ENCODE assay signal across 8 mouse cellular contexts in the genomic region with DNA sequence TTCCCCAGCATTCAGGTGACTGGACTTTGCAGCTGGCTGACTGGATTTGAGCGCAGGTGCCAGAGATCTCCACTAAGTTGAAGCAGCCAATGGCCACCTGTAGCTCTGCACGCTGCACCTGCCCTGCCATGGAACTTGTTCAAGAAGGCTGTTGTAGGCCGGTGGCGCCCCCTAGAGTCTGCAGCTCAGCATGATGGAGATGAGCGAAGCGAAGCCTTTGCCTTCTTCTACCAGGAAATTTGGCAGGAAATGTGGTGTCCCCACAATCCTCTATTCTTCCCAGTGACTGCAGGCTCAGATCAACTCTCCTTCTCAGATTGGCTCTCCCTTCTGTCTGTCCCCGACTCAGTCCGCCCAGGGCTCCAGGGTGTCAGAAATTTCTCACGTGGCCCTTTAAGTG. TPM values are rescaled to one million over a fixed set of nuclear protein-coding genes. Genes with fewer than 3 reads are reported as not detected.
DNase-seq lines count a peak whose midpoint lies in the region.

No protein-coding gene starts in this region.

- peak; percentile 7 for DNase-seq in adrenal gland, postnatal 14 days
- DNase-seq in adrenal gland, postnatal 36 days: no peak
- peak; percentile 88 for DNase-seq in ZHBTc4 (ENCODE audit: low read depth, low spot score)
- peak; percentile 64 to 67 for DNase-seq in frontal cortex, postnatal 10 days (ENCODE audit: low spot score in 2 of 2)
- DNase-seq in left cerebral cortex, postnatal 14 days (ENCODE audit: low spot score in 2 of 2): peak; percentile 87 to 95
- peak; percentile 85 for DNase-seq in right cerebral cortex, adult 18-20 months
- DNase-seq in adrenal gland, adult 18-20 months (ENCODE audit: low spot score in 2 of 2): no peak
- DNase-seq in adrenal gland, postnatal 25 days: no peak

- intact Hi-C loops in left cerebral cortex, postnatal 14 days (cut with DNase I): loop anchor here (5.0 to 10.0 kb wide), 5 partner anchors 472 to 845 kb away; no protein-coding TSS in a partner anchor

RNA-seq across cellular contexts. Expression of a gene that starts 4.0 kb away (rescaled TPM):
- total RNA-seq in adrenal gland, postnatal 14 days (2021): not detected in 2 replicates
- total RNA-seq in adrenal gland, postnatal 36 days (2021): under 1 TPM in 1 of 2 experiments, not detected in 1; 0.13 TPM
- 10 to 100 TPM; 42.1 to 47.8 TPM for total RNA-seq in left cerebral cortex, postnatal 14 days (2021)
- under 1 TPM in 1 of 2 experiments, not detected in 1; 0.06 TPM for total RNA-seq in adrenal gland, adult 18-20 months (2021)
- total RNA-seq in adrenal gland, postnatal 25 days (2021): not detected in 2 replicates

Comparison
In these comparisons a context has a peak if more than half of its experiments do, and no peak if none do; other contexts are left out.
1. DNase-seq: peak in adrenal gland, postnatal 14 days (single experiment), ZHBTc4 (single experiment), frontal cortex, postnatal 10 days (2 of 2), left cerebral cortex, postnatal 14 days (2 of 2) and right cerebral cortex, adult 18-20 months (single experiment); none in adrenal gland, postnatal 36 days (0 of 2), adrenal gland, adult 18-20 months (0 of 2) and adrenal gland, postnatal 25 days (single experiment).
2. RNA of a gene that starts 4.0 kb away (total RNA-seq): 42.1 to 47.8 TPM in left cerebral cortex, postnatal 14 days; 0.13 TPM in adrenal gland, postnatal 36 days, 0.06 TPM in adrenal gland, adult 18-20 months, not detected in adrenal gland, postnatal 14 days and not detected in adrenal gland, postnatal 25 days; every median in the first group is over 10 times any median in the second.